Mouse (Mus musculus) embryonic facial prominence, embryonic 12.5 days (tissue): ENCODE measurements around the gene Mnd1. TPM values are rescaled to one million over a fixed set of nuclear protein-coding genes. Genes with fewer than 3 reads are reported as not detected.
A peak's percentile ranks its signal among the peaks of the same experiment; 100 is the strongest.

Experiments used
- ATAC-seq: fragments of 200-750 bp; cut with Nextera tagmentation; 2 replicates; pipeline ENCODE4 v1.8.0; 2017; ENCODE audit not compliant: insufficient number of reproducible peaks, insufficient read depth, low FRiP score, low TSS enrichment
- H3K27ac ChIP-seq: fragments of 300-500 bp; sonication (generic); 2 replicates; pipeline ENCODE4 v1.5.1; 2016; ENCODE audit warnings: mild to moderate bottlenecking
- H3K27me3 ChIP-seq: fragments of 300-500 bp; sonication (generic); 2 replicates; pipeline ENCODE4 v1.6.1; 2016; ENCODE audit warnings: mild to moderate bottlenecking, moderate library complexity
- H3K36me3 ChIP-seq: fragments of 300-500 bp; sonication (generic); 2 replicates; pipeline ENCODE4 v1.6.1; 2016; ENCODE audit warnings: mild to moderate bottlenecking
- H3K4me1 ChIP-seq: fragments of 300-500 bp; sonication (generic); 2 replicates; pipeline ENCODE4 v1.6.1; 2016
- H3K4me2 ChIP-seq: fragments of 300-500 bp; sonication (generic); replicated peaks from 2 replicates; pipeline ENCODE4 v1.6.1; 2016; ENCODE audit warnings: mild to moderate bottlenecking, moderate library complexity
- H3K4me3 ChIP-seq: fragments of 300-500 bp; sonication (generic); 2 replicates; pipeline ENCODE4 v1.5.1; 2016; ENCODE audit warnings: mild to moderate bottlenecking
- H3K9ac ChIP-seq: fragments of 300-500 bp; sonication (generic); 2 replicates; pipeline ENCODE4 v1.6.1; 2016; ENCODE audit warnings: mild to moderate bottlenecking, moderate library complexity
- H3K9me3 ChIP-seq: fragments of 300-500 bp; sonication (generic); 2 replicates; pipeline ENCODE4 v1.6.1; 2016; ENCODE audit warnings: mild to moderate bottlenecking, moderate library complexity
- WGBS: fragments of 180-500 bp; shearing (Covaris S2); methylation state at CpG from one replicate; pipeline ENCODE4 v1.1.7; 2016; 5-methylcytosine and 5-hydroxymethylcytosine counted together
- polyA plus RNA-seq: library from polyadenylated mRNA; unstranded; fragments of >200 nt; fragmentation: Nextera tagmentation; extraction: Ambion mirVana; gene quantifications from 2 replicates; pipeline ENCODE4 v1.2.1, GENCODE M21; 2016

Gene Mnd1
- polyA plus RNA-seq, 1 experiment from 2014 or later: 15.7 TPM

DNA sequence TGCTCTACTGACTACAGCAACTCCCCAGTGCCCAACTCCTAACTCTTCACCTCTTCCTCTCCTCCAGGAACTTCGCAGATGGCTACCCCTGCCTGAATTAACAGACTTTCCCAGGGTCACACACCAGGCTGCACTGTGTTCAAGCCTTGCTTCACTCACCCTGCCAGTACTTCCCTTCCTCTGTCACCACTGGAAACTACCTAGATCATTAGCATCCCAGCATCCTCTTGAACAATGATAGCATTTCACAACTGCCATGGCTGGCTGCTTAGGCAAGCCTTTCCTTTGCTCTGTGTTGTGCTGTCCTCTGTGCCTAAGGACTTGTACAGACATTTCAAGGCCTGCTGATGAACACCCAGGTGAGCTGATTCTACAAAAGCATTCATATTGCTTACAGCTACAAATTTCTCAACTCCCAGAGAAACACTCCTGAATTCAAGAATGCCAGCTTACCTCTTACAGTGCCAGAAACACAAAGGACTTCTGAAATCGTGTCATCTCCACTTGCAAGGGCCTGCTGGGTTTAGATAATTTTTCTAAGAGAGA is 92.1 kb downstream of the Mnd1 start:
- no peak overlapping the region for H3K27ac ChIP-seq
- no peak overlapping the region for H3K4me3 ChIP-seq
- WGBS: 77% methylated on average over 2 of the region's 2 CpGs
- no peak overlapping the region for H3K9ac ChIP-seq
- H3K4me1 ChIP-seq: peaks cover 16% of the 10 kb centered on the region
- no peaks in the 10 kb centered on the region for H3K9me3 ChIP-seq
- no peaks in the 10 kb centered on the region for H3K36me3 ChIP-seq
- no peaks in the 10 kb centered on the region for H3K27me3 ChIP-seq
- H3K4me2 ChIP-seq: no peak overlapping the region
- ATAC-seq: no peak

DNA sequence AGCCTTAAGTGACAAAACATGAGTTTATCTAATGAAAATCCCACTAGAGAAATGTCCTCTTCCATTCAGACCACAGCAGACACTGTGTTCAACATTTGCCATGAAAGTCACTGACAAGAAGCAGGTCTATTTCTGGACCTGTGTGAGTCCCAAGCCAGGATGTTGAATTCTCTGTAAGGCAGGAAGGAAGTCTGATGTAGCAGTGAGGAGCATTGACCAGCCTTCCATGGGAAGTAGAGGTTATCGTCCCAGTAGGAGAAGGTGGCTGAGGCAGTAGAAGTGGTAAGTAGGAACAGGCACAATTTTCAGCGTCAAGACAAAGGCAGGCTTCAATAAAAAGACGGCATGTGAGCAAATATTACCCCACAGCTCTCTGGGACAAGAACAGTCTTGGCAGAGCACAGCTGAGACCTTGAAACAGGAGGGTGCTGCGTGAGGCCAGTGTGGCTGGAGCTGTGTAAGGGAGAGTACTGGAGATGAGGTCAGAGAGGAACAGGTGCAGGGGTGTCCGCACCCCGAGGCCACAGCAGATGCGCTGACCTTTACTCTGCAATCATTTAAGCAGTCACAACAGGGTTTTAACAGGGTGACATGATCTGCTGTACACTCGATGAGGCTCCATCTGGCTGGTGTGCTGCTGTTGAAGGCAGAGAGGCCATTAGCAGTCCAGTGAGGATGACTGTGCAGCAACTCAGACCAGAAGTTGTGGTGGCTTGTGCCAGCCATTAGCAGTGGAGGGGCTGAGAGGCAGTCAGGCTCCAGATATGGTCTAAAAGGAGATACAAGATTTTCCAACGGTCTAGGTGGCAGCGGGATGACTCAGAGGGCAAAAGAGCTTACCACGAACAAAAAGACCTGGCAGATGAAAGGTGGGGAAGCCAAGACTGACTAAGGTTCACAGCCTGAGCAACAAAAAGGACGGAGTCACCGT is 93.8 kb downstream of the Mnd1 start:
- no peak for ATAC-seq
- 69% methylated on average over 13 of the region's 13 CpGs for WGBS
- Histone ChIP-seq H3K36me3 (no peaks in the 10 kb centered on the region), H3K4me3 (no peak overlapping the region), H3K9me3 (no peaks in the 10 kb centered on the region), H3K4me2 (no peak overlapping the region), H3K4me1 (peaks cover 16% of the 10 kb centered on the region), H3K27ac (0 out of 2 replicates have a peak overlapping the region, but pooled peaks have one; percentile 17), H3K9ac (no peak overlapping the region), H3K27me3 (no peaks in the 10 kb centered on the region)

DNA sequence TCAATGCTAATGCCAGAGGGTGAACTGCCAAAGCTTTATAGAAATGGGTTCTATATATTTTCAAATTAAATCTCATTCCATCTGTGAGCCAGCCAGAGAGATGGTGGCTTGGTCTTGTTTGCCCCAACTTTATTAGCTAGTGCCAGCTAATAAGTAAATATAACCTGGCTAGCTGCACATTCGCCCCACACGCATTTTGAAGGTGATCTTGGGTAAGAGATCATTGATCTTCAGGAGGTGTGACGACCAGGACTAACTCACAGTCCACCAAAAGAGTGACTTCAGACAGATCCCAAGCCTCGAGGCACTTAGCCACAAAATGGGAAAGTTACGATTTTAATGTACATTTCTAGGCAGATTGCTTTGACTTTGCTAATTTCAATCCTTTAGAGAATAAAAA is 94.6 kb downstream of the Mnd1 start:
- no peaks in the 10 kb centered on the region for H3K36me3 ChIP-seq
- no peak overlapping the region for H3K4me3 ChIP-seq
- no peaks in the 10 kb centered on the region for H3K27me3 ChIP-seq
- no peaks in the 10 kb centered on the region for H3K9me3 ChIP-seq
- H3K4me1 ChIP-seq: peaks cover 16% of the 10 kb centered on the region
- WGBS: 83% methylated on average over 5 of the region's 5 CpGs
- no peak overlapping the region for H3K4me2 ChIP-seq
- ATAC-seq: no peak
- no peak overlapping the region for H3K9ac ChIP-seq
- no peak overlapping the region for H3K27ac ChIP-seq

DNA sequence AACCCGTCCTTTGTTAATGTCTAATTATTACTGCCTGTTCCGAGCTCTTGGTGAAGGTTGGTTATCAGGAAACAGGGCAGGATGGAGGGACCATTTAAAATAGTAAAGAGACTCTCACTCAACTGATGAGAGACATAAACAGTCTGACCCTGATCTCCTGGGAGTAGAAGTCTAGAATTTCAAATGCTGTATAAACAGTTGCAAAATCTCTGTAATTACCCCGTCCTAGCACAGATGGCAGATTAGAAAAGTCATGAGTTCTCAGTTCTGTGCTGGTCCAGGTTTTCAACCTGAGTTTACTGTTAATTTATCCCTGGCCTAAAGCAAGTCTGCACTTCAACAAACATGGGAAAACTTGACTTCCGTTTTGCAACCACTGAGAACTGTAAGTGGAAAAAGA is 95.5 kb downstream of the Mnd1 start:
- ATAC-seq: no peak
- WGBS: 16% methylated on average over 4 of the region's 4 CpGs
- no peak overlapping the region for H3K9ac ChIP-seq
- H3K27me3 ChIP-seq: no peaks in the 10 kb centered on the region
- no peak overlapping the region for H3K4me2 ChIP-seq
- no peaks in the 10 kb centered on the region for H3K9me3 ChIP-seq
- H3K4me1 ChIP-seq: peaks cover 16% of the 10 kb centered on the region
- H3K27ac ChIP-seq: peak overlapping the region; percentile 83
- H3K4me3 ChIP-seq: no peak overlapping the region
- no peaks in the 10 kb centered on the region for H3K36me3 ChIP-seq

DNA sequence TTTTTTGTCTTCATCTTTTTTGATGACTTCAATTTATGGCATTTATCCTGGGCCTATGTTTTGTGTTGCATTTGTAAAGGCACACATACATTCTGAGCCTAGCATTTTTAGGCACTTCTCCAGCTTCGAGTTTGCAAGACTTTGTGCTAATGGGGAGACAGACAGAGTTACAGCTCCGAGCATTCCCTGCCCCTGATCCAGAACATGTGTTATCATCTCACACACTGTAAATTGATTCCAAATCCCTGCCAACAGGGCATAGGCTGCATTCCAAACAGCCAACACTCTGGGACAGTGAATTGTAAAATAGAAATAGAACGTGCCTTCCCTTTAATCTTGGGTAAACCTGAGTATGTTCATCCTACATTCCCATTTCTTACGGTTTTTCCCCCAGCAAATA is 95.9 kb downstream of the Mnd1 start:
- WGBS: 19% methylated on average over 4 of the region's 4 CpGs
- peak overlapping the region; percentile 83 for H3K27ac ChIP-seq
- no peak overlapping the region for H3K4me3 ChIP-seq
- ATAC-seq: no peak
- no peaks in the 10 kb centered on the region for H3K27me3 ChIP-seq
- H3K36me3 ChIP-seq: no peaks in the 10 kb centered on the region
- H3K4me2 ChIP-seq: peak overlapping the region; percentile 18
- no peak overlapping the region for H3K9ac ChIP-seq
- no peaks in the 10 kb centered on the region for H3K9me3 ChIP-seq
- peaks cover 16% of the 10 kb centered on the region for H3K4me1 ChIP-seq

DNA sequence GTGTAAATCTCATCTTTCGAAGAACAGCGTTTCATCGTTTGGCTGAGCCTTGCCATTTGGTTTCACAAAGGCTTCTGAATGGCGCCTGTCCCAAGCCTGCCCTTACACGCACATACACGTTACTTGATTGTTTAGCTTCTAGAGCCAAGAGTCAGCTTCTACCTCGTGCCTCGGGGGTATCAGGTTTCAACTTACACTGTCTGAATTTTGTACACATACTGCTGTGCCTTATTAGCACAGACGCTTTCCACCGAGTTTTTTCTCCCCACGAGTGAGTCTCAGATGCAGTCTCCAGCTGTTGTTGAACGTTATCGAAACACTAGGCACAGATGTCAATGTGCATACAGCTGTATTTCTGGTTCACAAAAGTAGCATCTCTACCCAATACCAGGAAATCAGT is 96.3 kb downstream of the Mnd1 start:
- WGBS: 13% methylated on average over 13 of the region's 13 CpGs
- Histone ChIP-seq H3K27me3 (no peaks in the 10 kb centered on the region), H3K9me3 (no peaks in the 10 kb centered on the region), H3K27ac (peak overlapping the region; percentile 83), H3K36me3 (no peaks in the 10 kb centered on the region), H3K4me2 (peak overlapping the region; percentile 18), H3K4me3 (no peak overlapping the region), H3K9ac (no peak overlapping the region), H3K4me1 (peaks cover 16% of the 10 kb centered on the region)
- peak; percentile 64; the same call in 1 of the 2 replicates for ATAC-seq

DNA sequence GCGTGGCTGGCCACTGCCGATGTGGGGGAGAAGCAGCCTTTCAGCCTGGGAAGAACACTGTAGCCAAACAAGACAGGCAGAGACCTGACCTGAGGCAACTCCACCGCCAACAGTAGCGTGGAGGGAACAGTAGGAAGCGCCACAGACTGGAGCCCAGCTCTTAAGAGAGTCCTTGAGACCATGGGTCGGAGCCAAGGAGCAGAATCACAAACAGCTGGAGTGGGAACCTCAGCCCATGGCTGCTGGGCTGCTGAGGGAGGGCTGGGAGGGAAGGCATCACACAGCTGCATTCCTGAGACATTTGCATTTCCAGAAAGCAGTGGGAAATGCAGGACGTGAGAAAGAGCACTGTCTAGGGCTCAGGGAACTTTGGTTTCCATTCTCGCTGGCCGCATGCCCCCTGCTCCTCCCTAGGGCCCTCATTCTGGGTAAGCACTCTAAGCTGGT is 106.8 kb downstream of the Mnd1 start:
- H3K9ac ChIP-seq: no peak overlapping the region
- peak overlapping the region; percentile 29 for H3K4me2 ChIP-seq
- peak overlapping the region; percentile 75 for H3K27ac ChIP-seq
- H3K4me1 ChIP-seq: peaks cover 13% of the 10 kb centered on the region
- H3K36me3 ChIP-seq: no peaks in the 10 kb centered on the region
- H3K9me3 ChIP-seq: no peaks in the 10 kb centered on the region
- no peak overlapping the region for H3K4me3 ChIP-seq
- H3K27me3 ChIP-seq: no peaks in the 10 kb centered on the region
- WGBS: 6% methylated on average over 9 of the region's 9 CpGs
- peak; percentile 80 for ATAC-seq

DNA sequence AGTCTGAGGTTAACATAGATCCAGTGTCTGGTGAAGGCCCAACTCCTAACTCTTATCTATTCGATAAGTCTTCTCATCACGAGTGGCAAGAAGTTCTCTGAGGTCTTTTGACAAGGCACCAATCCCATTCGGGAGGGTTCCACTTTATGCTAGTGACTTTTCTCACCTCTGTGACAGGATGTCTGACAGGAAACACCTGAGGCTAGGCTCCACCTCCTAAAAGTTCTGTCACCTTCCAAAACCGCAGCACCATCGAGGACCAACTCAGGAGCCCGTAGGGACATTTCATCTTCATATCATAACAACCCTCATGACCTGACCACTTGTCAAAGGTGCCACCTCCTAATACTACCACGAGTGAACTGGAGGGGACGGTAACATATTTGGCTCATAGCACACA is 109.4 kb downstream of the Mnd1 start:
- 89% methylated on average over 8 of the region's 8 CpGs for WGBS
- H3K4me2 ChIP-seq: no peak overlapping the region

DNA sequence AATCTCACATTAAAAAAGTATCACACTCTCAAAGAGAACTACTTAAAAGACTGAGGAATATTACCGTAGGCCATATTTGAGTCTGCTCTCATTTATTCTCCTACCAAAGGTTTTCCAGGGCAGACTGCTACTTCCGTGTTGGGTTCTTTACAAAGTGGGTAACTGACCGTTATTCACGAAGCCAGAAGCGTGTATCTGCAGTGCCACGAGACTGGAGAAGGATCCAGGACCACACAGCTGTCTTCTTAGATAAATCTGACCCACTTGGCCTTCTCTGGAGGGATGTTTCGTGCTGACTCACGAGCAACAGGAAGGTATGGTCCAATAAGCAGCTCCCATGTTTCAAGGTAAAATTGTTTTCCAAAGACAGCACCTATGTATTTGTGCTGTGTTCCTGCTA is 113.8 kb downstream of the Mnd1 start:
- ATAC-seq: no peak
- Histone ChIP-seq H3K4me1 (peaks cover 15% of the 10 kb centered on the region), H3K4me3 (no peak overlapping the region), H3K4me2 (no peak overlapping the region), H3K27me3 (no peaks in the 10 kb centered on the region), H3K36me3 (0 out of 2 replicates have a peak, but pooled peaks cover 2% of the 10 kb centered on the region), H3K9me3 (no peaks in the 10 kb centered on the region), H3K9ac (no peak overlapping the region), H3K27ac (no peak overlapping the region)
- WGBS: 86% methylated on average over 8 of the region's 8 CpGs

More for the DNA sequence above, 109.4 kb downstream of the Mnd1 start:
- Histone ChIP-seq H3K4me3 (no peak overlapping the region), H3K27ac (no peak overlapping the region), H3K9ac (no peak overlapping the region), H3K36me3 (no peaks in the 10 kb centered on the region), H3K4me1 (peaks cover 13% of the 10 kb centered on the region), H3K9me3 (no peaks in the 10 kb centered on the region), H3K27me3 (no peaks in the 10 kb centered on the region)
- no peak for ATAC-seq

DNA sequence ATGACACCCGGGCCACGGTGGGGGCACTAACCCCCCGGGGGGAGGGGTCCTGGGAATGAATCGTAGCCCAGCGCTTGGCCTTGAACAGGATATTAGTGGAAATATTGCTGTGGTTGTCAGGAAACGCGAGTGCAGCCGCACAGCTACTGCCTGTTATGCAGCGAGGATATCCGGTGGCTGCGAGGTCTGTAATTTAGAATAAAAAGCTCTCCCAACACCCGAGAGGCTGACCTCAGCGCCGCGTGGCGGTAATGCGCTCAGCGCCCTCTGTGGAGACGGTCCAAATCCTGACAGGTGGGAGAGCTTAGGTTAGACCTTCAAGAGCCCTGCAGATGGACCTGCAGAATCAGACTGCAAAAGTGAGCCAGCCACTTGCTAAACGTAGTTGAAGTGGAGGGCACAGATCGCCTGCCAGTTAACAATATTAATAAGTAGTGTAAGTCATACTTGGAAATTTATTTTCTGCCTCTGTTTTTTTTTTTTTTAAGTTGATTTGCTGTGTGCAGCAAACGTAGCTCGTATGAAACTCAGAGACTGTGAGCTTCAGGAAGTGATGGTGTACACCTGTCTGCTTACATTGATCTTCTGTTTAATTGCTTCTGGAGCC is 115.0 kb downstream of the Mnd1 start:
- peak; percentile 62 for ATAC-seq
- Histone ChIP-seq H3K9ac (peak overlapping the region; percentile 94), H3K9me3 (no peaks in the 10 kb centered on the region), H3K4me3 (peak overlapping the region; percentile 93), H3K27ac (peak overlapping the region; percentile 94), H3K36me3 (0 out of 2 replicates have a peak, but pooled peaks cover 4% of the 10 kb centered on the region), H3K4me1 (peaks cover 15% of the 10 kb centered on the region), H3K27me3 (no peaks in the 10 kb centered on the region), H3K4me2 (peak overlapping the region; percentile 86)
- WGBS: 4% methylated on average over 23 of the region's 23 CpGs

DNA sequence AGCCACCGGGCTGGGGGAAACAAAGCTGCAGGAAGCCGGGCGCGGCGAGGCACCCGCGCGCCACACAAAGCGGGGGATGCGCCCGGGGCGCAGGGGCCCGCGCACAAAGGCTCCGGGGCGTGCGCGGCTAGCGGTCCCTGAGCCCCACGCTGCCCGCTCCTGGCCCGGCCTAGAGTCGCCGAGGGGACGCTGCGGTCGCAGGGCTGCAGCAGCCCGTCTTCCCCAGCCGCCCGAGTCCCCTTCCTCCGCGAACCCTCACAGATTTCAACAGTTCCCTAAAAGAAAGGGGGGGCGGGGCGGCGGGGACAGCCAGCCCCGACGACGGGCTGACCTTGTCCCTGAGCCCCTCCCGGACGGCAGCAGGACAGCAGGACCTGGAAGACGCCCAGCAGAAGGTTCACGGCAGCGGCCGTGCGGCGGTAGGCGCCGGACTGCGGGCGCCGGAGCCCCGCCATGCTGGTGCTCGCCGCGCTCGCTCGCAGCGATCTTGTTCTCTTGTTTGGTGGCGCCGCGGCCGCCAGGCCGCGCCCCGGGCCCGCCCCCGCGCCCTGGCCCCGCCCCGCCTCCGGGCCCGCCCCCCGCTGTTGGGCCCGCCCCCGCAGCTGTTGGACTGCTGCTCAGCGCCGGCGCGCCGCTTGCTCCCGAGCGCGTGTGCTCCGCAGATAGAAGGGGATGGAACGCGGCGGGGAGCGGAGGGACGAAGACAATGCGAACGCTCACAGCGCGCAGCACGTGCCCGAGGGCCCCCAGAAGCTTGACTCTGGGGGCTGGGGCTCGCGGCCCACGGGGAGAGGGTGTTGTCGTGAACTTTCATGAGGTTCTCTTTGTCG is 115.7 kb downstream of the Mnd1 start, which contains the start of gene Tmem131l:
Gene Tmem131l (minus strand): TSS at position 530 of the 830 bp plus-strand sequence.
- Histone ChIP-seq H3K9ac (peak within 1 kb of the TSS; percentile 94), H3K4me2 (peak within 1 kb of the TSS; percentile 86), H3K27ac (peak within 1 kb of the TSS; percentile 94), H3K9me3 (no peaks in the 10 kb centered on the region), H3K4me1 (peaks cover 21% of the 10 kb centered on the region), H3K27me3 (no peaks in the 10 kb centered on the region), H3K36me3 (0 out of 2 replicates have a peak, but pooled peaks cover 4% of the 10 kb centered on the region), H3K4me3 (peak within 1 kb of the TSS; percentile 93)
- WGBS: under 1% methylated on average over 98 of the region's 100 CpGs
- peak; percentile 87 for ATAC-seq
